Mouse (Mus musculus) hindbrain, postnatal 0 days (tissue): ENCODE measurements around the gene Polr1c. TPM values are rescaled to one million over a fixed set of nuclear protein-coding genes. Genes with fewer than 3 reads are reported as not detected.

Experiments used
- ATAC-seq: fragments of 200-750 bp; cut with Nextera tagmentation; 2 replicates; pipeline ENCODE4 v1.8.0; 2017; ENCODE audit warnings: mild to moderate bottlenecking, moderate TSS enrichment, moderate library complexity
- DNase-seq: peaks from one replicate; pipeline ENCODE4 v3.0.0-alpha.2; 2015; ENCODE audit warnings: low spot score
- H3K27ac ChIP-seq: fragments of 300-500 bp; sonication (generic); 2 replicates; pipeline ENCODE4 v1.5.1; 2014; ENCODE audit warnings: mild to moderate bottlenecking
- H3K27me3 ChIP-seq: fragments of 300-500 bp; sonication (generic); 2 replicates; pipeline ENCODE4 v1.6.1; 2014; ENCODE audit warnings: low read length, mixed read lengths; ENCODE audit not compliant: insufficient read depth
- H3K36me3 ChIP-seq: fragments of 300-500 bp; sonication (generic); 2 replicates; pipeline ENCODE4 v1.6.1; 2014; ENCODE audit warnings: low read length, mixed read lengths; ENCODE audit not compliant: insufficient read depth
- H3K4me1 ChIP-seq: fragments of 300-500 bp; sonication (generic); 2 replicates; pipeline ENCODE4 v1.6.1; 2014; ENCODE audit warnings: antibody characterized with exemption, low read length, mixed read lengths; ENCODE audit not compliant: insufficient read depth
- H3K4me2 ChIP-seq: fragments of 300-500 bp; sonication (generic); 2 replicates; pipeline ENCODE4 v1.6.1; 2014; ENCODE audit warnings: low read depth, mild to moderate bottlenecking, low read length, moderate library complexity, mixed read lengths
- H3K4me3 ChIP-seq: fragments of 300-500 bp; sonication (generic); 2 replicates; pipeline ENCODE4 v1.5.1; 2014; ENCODE audit warnings: low read length
- H3K9ac ChIP-seq: fragments of 300-500 bp; sonication (generic); replicated peaks from 2 replicates; pipeline ENCODE4 v1.6.1; 2014; ENCODE audit warnings: mild to moderate bottlenecking, low read length, moderate library complexity, mixed read lengths
- H3K9me3 ChIP-seq: fragments of 300-500 bp; sonication (generic); 2 replicates; pipeline ENCODE4 v1.6.1; 2016; ENCODE audit warnings: low read length, mixed read lengths
- CTCF ChIP-seq: IDR thresholded peaks from 2 replicates; pipeline ENCODE4 v1.5.1; 2016; ENCODE audit warnings: antibody characterized with exemption, control low read depth, low read depth
- WGBS: fragments of 180-500 bp; shearing (Covaris S2); extraction: QIAGEN DNeasy Blood & Tissue Kit; methylation state at CpG from one replicate; pipeline ENCODE4 v1.1.7; 2014; 5-methylcytosine and 5-hydroxymethylcytosine counted together
- polyA plus RNA-seq: library from polyadenylated mRNA; unstranded; fragments of >200 nt; fragmentation: Nextera tagmentation; extraction: Ambion mirVana; gene quantifications from 2 replicates; pipeline ENCODE4 v1.2.1, GENCODE M21; 2015
- total RNA-seq: library from RNA; depleted of rRNA; stranded (reverse); fragments of >200 nt; gene quantifications from 2 replicates; pipeline ENCODE4 v1.2.3, GENCODE M21; 2014; rRNA removed

Polr1c gene
- total RNA-seq: 45.9 and 61.1 TPM in 2 replicates
- 58.7 and 61.7 TPM in 2 replicates for polyA plus RNA-seq

GRCm38 (mm10) chr17:46247512-46248188, at the start of gene Polr1c, which contains the start of gene Yipf3:
TSS of gene Polr1c (minus strand) at chr17:46248054.
TSS of gene Yipf3 (plus strand) at chr17:46248080.
- ATAC-seq: peak; percentile 95

GRCm38 (mm10) chr17:46297028-46297363, 49.1 kb upstream of the Polr1c start:
- Histone ChIP-seq H3K9ac (peak overlapping the region; percentile 85; the same call in 1 of the 2 replicates), H3K4me2 (peak overlapping the region; percentile 90), H3K4me1 (no peaks in the 10 kb centered on the region), H3K9me3 (no peaks in the 10 kb centered on the region), H3K27ac (peak overlapping the region; percentile 81), H3K36me3 (no peaks in the 10 kb centered on the region), H3K4me3 (peak overlapping the region; percentile 69), H3K27me3 (peaks cover 15% of the 10 kb centered on the region)
- no peak for TF ChIP-seq CTCF
- ATAC-seq (no peak; the same call in 1 of the 2 replicates), DNase-seq (no peak)
- 10% methylated on average over 6 of the region's 6 CpGs for WGBS

More at GRCm38 (mm10) chr17:46247512-46248188, at the start of gene Polr1c, which contains the start of gene Yipf3:
- Histone ChIP-seq H3K36me3 (peaks cover 62% of the 10 kb centered on the region), H3K27ac (peak within 1 kb of the TSS; percentile 89), H3K4me3 (peak within 1 kb of the TSS; percentile 91), H3K9ac (peak within 1 kb of the TSS; percentile 98), H3K9me3 (no peaks in the 10 kb centered on the region), H3K4me1 (peaks cover 14% of the 10 kb centered on the region), H3K4me2 (peak within 1 kb of the TSS; percentile 83), H3K27me3 (no peaks in the 10 kb centered on the region)
- WGBS: under 1% methylated on average over 53 of the region's 53 CpGs
- peak; percentile 98 for DNase-seq
- TF ChIP-seq CTCF: no peak

GRCm38 (mm10) chr17:46296601-46297000, 48.7 kb upstream of the Polr1c start:
- no peak for TF ChIP-seq CTCF
- no peak for ATAC-seq

GRCm38 (mm10) chr17:46287678-46288095, 39.8 kb upstream of the Polr1c start:
- peak; percentile 23 for DNase-seq
- Histone ChIP-seq H3K9me3 (no peaks in the 10 kb centered on the region), H3K4me2 (no peak overlapping the region), H3K36me3 (no peaks in the 10 kb centered on the region), H3K27ac (no peak overlapping the region), H3K4me1 (no peaks in the 10 kb centered on the region; the same call in 1 of the 2 replicates), H3K9ac (no peak overlapping the region), H3K27me3 (no peaks in the 10 kb centered on the region), H3K4me3 (no peak overlapping the region)
- no peak for TF ChIP-seq CTCF
- 63% methylated on average over 11 of the region's 11 CpGs for WGBS
- ATAC-seq: no peak; the same call in 1 of the 2 replicates

More at GRCm38 (mm10) chr17:46296601-46297000, 48.7 kb upstream of the Polr1c start:
- Histone ChIP-seq H3K9ac (no peak overlapping the region), H3K36me3 (no peaks in the 10 kb centered on the region), H3K4me2 (peak overlapping the region; percentile 90), H3K4me1 (no peaks in the 10 kb centered on the region), H3K27me3 (peaks cover 15% of the 10 kb centered on the region), H3K4me3 (peak overlapping the region; percentile 69), H3K9me3 (no peaks in the 10 kb centered on the region), H3K27ac (peak overlapping the region; percentile 81; the same call in 1 of the 2 replicates)
- no peak for DNase-seq
- 41% methylated on average over 6 of the region's 6 CpGs for WGBS

- DNase-seq: no peak
- H3K27ac ChIP-seq: no peak overlapping the region
- H3K4me2 ChIP-seq: no peak overlapping the region
- no peaks in the 10 kb centered on the region for H3K27me3 ChIP-seq
- H3K4me3 ChIP-seq: no peak overlapping the region
- ATAC-seq: no peak
- H3K36me3 ChIP-seq: no peaks in the 10 kb centered on the region
- H3K9ac ChIP-seq: no peak overlapping the region
- WGBS: 70% methylated on average over 6 of the region's 6 CpGs
- no peak for TF ChIP-seq CTCF
- no peaks in the 10 kb centered on the region; the same call in 1 of the 2 replicates for H3K4me1 ChIP-seq
- H3K9me3 ChIP-seq: no peaks in the 10 kb centered on the region
Measured at GRCm38 (mm10) chr17:46285407-46285806, 37.6 kb upstream of the Polr1c start.

GRCm38 (mm10) chr17:46284653-46285052, 36.8 kb upstream of the Polr1c start:
- TF ChIP-seq CTCF: no peak
- H3K9ac ChIP-seq: no peak overlapping the region
- H3K9me3 ChIP-seq: no peaks in the 10 kb centered on the region
- no peak overlapping the region for H3K4me2 ChIP-seq
- 32% methylated on average over 7 of the region's 7 CpGs for WGBS
- H3K4me1 ChIP-seq: no peaks in the 10 kb centered on the region; the same call in 1 of the 2 replicates
- DNase-seq (no peak), ATAC-seq (no peak)
- H3K4me3 ChIP-seq: no peak overlapping the region
- H3K27ac ChIP-seq: no peak overlapping the region
- H3K36me3 ChIP-seq: no peaks in the 10 kb centered on the region
- H3K27me3 ChIP-seq: no peaks in the 10 kb centered on the region

- 88% methylated on average over 8 of the region's 8 CpGs for WGBS
- ATAC-seq: no peak
Measured at GRCm38 (mm10) chr17:46283911-46284310, 36.1 kb upstream of the Polr1c start.

More at GRCm38 (mm10) chr17:46283911-46284310, 36.1 kb upstream of the Polr1c start:
- H3K4me2 ChIP-seq: no peak overlapping the region
- H3K27ac ChIP-seq: no peak overlapping the region
- no peaks in the 10 kb centered on the region; the same call in 1 of the 2 replicates for H3K4me1 ChIP-seq
- no peaks in the 10 kb centered on the region for H3K27me3 ChIP-seq
- no peak for DNase-seq
- peaks cover 4% of the 10 kb centered on the region; the same call in 1 of the 2 replicates for H3K36me3 ChIP-seq
- no peak for TF ChIP-seq CTCF
- H3K9ac ChIP-seq: no peak overlapping the region
- no peaks in the 10 kb centered on the region for H3K9me3 ChIP-seq
- no peak overlapping the region for H3K4me3 ChIP-seq
